In the genomic region with DNA sequence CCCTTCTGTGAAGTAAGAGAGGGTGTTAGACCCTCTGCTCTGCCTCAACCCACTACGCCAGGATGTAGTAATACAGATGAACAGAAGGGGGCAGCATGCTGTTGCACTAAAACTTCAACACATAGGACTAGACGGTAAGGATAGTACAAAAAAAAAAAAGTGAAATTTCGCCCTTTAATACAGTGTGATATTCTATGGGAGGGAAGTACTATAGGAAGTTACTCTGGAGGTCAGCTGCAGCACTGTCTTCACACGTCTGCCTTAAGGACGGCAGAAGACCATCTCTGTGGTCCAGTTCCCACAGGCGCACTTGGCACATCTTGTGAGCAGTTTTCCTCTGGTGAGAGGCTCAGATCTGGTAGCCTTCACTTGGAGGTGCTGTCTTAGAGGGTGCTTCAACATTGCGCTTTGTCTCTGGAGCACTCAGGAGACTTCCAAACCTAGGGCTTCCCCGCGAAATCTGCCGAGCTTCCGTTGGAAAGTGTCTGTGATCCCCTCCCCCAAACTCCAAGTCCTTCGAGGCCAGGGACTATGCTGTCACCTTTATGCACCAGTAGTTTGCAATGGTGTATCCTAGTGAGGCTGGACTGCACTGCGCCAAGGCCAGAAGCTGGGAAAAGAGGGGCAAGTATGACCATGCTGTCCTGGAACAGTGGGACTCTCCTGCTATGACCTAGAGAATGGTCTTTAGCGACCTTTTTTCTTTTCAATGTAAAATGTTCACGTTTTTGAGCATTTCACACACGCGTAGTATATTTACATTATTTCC, we compare ENCODE assay signal across 8 mouse cellular contexts. TPM values are rescaled to one million over a fixed set of nuclear protein-coding genes. Genes with fewer than 3 reads are reported as not detected.
A peak's percentile ranks its signal among the peaks of the same experiment; 100 is the strongest.
DNase-seq lines count a peak whose midpoint lies in the region; ATAC-seq lines count a peak whose summit lies in the region.

No protein-coding gene starts in this region.

- no peak overlapping the region for H3K27ac ChIP-seq in embryonic facial prominence, embryonic 14.5 days (replicated peaks; ENCODE audit: low read depth, low read length)
- H3K27ac ChIP-seq in hindbrain, embryonic 10.5 days: no peak overlapping the region
- no peak overlapping the region for H3K27ac ChIP-seq in lung, embryonic 16.5 days (ENCODE audit: low read length)

- H3K27me3 ChIP-seq in embryonic facial prominence, embryonic 14.5 days (replicated peaks; ENCODE audit: control insufficient read depth, insufficient read depth, low read length): no peaks in the 10 kb centered on the region
- H3K27me3 ChIP-seq in hindbrain, embryonic 10.5 days (ENCODE audit: insufficient read depth, poor library complexity, severe bottlenecking): no peaks in the 10 kb centered on the region
- no peaks in the 10 kb centered on the region for H3K27me3 ChIP-seq in lung, embryonic 16.5 days (ENCODE audit: control insufficient read depth, insufficient read depth, low read depth, low read length)

- WGBS in embryonic facial prominence, embryonic 14.5 days: 58% methylated on average over 17 of the region's 17 CpGs
- 60% methylated on average over 17 of the region's 17 CpGs for WGBS in hindbrain, embryonic 10.5 days
- 50% methylated on average over 17 of the region's 17 CpGs for WGBS in lung, embryonic 16.5 days

- no peak overlapping the region for H3K4me2 ChIP-seq in embryonic facial prominence, embryonic 14.5 days (ENCODE audit: low read depth, low read length)
- 0 out of 2 replicates have a peak overlapping the region, but pooled peaks have one; percentile 12 for H3K4me2 ChIP-seq in lung, embryonic 16.5 days (ENCODE audit: low read depth, low read length)

- ATAC-seq in embryonic facial prominence, embryonic 14.5 days (ENCODE audit: low read depth): peak; percentile 53; the same call in 1 of the 2 replicates
- peak; percentile 51; the same call in 1 of the 2 replicates for ATAC-seq in lung, embryonic 16.5 days (ENCODE audit: low read depth)

- H3K4me1 ChIP-seq in embryonic facial prominence, embryonic 14.5 days (ENCODE audit: control insufficient read depth, insufficient read depth, low read length): no peaks in the 10 kb centered on the region
- 0 out of 2 replicates have a peak, but pooled peaks cover 5% of the 10 kb centered on the region for H3K4me1 ChIP-seq in hindbrain, embryonic 10.5 days (replicated peaks)
- H3K4me1 ChIP-seq in lung, embryonic 16.5 days (replicated peaks; ENCODE audit: control insufficient read depth, insufficient read depth, low read length): no peaks in the 10 kb centered on the region

- H3K9me3 ChIP-seq in embryonic facial prominence, embryonic 14.5 days (ENCODE audit: control insufficient read depth, low read length): no peaks in the 10 kb centered on the region
- no peaks in the 10 kb centered on the region for H3K9me3 ChIP-seq in hindbrain, embryonic 10.5 days
- H3K9me3 ChIP-seq in lung, embryonic 16.5 days (ENCODE audit: control insufficient read depth, low read length): no peaks in the 10 kb centered on the region

- H3K9ac ChIP-seq in embryonic facial prominence, embryonic 14.5 days (ENCODE audit: low read depth, low read length): no peak overlapping the region
- no peak overlapping the region for H3K9ac ChIP-seq in lung, embryonic 16.5 days (ENCODE audit: low read length)

- peak; percentile 51 for DNase-seq in ES-CJ7 (ENCODE audit: low read depth, low spot score)
- peak; percentile 57 to 74 for DNase-seq in adrenal gland, postnatal 36 days
- DNase-seq in embryonic facial prominence, embryonic 14.5 days (ENCODE audit: low spot score): peak; percentile 45
- DNase-seq in hindbrain, embryonic 10.5 days (ENCODE audit: low spot score): peak; percentile 65
- DNase-seq in layer of hippocampus, adult 18-20 months (ENCODE audit: low spot score in 2 of 2): peak; percentile 41 to 80
- DNase-seq in ovary, postnatal 36 days (ENCODE audit: low spot score): peak; percentile 27
- DNase-seq in thymus, postnatal 4 days: peak; percentile 72

- no peak overlapping the region for H3K4me3 ChIP-seq in embryonic facial prominence, embryonic 14.5 days (ENCODE audit: low read depth, low read length)
- no peak overlapping the region for H3K4me3 ChIP-seq in hindbrain, embryonic 10.5 days
- H3K4me3 ChIP-seq in lung, embryonic 16.5 days (ENCODE audit: low read length): no peak overlapping the region

- H3K36me3 ChIP-seq in embryonic facial prominence, embryonic 14.5 days (ENCODE audit: control insufficient read depth, insufficient read depth, low read length): no peaks in the 10 kb centered on the region
- H3K36me3 ChIP-seq in hindbrain, embryonic 10.5 days: no peaks in the 10 kb centered on the region
- no peaks in the 10 kb centered on the region for H3K36me3 ChIP-seq in lung, embryonic 16.5 days (ENCODE audit: control insufficient read depth, insufficient read depth, low read length)

RNA-seq across cellular contexts. Expression of gene Erich6, which starts 18.5 kb away (rescaled TPM):
- under 1 TPM in 1 of 2 experiments, not detected in 1; 0.17 TPM for total RNA-seq in adrenal gland, postnatal 36 days (2021)
- polyA plus RNA-seq in embryonic facial prominence, embryonic 14.5 days (2014; fragmentation: Nextera tagmentation; extraction: Ambion mirVana): 0.07 and 0.09 TPM in 2 replicates
- polyA plus RNA-seq in hindbrain, embryonic 10.5 days (2016; fragmentation: Nextera tagmentation; extraction: Ambion mirVana): 0.07 TPM in 1 of 2 replicates, not detected in the other
- total RNA-seq in layer of hippocampus, adult 18-20 months (2021): under 1 TPM; 0.74 to 0.86 TPM
- not detected in 2 replicates for polyA plus RNA-seq in lung, embryonic 16.5 days (2015; fragmentation: Nextera tagmentation; extraction: Ambion mirVana)

RNA-seq across cellular contexts. Expression of gene Siah2, which starts 36.7 kb away (rescaled TPM):
- total RNA-seq in adrenal gland, postnatal 36 days (2021): 10 to 100 TPM; 29.5 to 30.1 TPM
- 7.8 and 9.0 TPM in 2 replicates for polyA plus RNA-seq in embryonic facial prominence, embryonic 14.5 days (2014; fragmentation: Nextera tagmentation; extraction: Ambion mirVana)
- polyA plus RNA-seq in hindbrain, embryonic 10.5 days (2016; fragmentation: Nextera tagmentation; extraction: Ambion mirVana): 3.3 TPM in 2 replicates
- total RNA-seq in layer of hippocampus, adult 18-20 months (2021): 10 to 100 TPM; 17.4 to 17.5 TPM
- 3.7 and 4.1 TPM in 2 replicates for polyA plus RNA-seq in lung, embryonic 16.5 days (2015; fragmentation: Nextera tagmentation; extraction: Ambion mirVana)
